8 mouse cellular contexts compared by ENCODE assay signal in the genomic region with DNA sequence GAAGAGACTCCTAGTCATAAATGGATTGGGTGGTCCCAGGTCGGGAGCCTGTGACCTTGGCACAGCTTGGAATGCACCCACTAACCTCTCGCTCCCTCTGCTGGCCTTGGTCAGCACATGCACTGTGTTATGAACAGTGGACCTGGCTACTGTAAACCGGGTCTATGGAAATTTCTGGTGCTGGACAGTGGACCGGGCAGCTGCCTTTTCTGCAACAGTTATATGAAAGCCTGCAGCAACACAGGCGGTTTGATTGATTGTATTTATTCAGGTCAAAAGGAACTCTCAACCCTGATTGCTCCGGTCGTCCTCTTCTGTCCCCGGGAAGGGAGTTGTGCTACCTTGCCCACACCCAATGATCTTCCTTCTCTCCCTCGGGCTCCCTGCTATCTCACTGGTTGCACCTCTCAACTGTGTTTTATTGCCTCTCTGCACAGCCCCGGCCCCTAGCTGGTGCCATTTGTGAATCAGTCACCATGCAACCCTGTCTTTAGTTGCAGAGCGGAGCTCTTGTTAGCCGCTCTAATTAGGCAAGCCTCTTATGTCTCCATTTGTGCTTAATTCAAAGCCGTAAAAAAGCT.
DNase-seq lines count a peak whose midpoint lies in the region; ATAC-seq and TF ChIP-seq lines count a peak whose summit lies in the region.

No protein-coding gene starts in this region.

- ATAC-seq in forebrain, embryonic 14.5 days = peak; percentile 86
- ATAC-seq in limb, embryonic 12.5 days (ENCODE audit: insufficient number of reproducible peaks, insufficient read depth, low FRiP score, low TSS enrichment, low read depth) = peak; percentile 68; the same call in 1 of the 2 replicates
- ATAC-seq in midbrain, postnatal 0 days (ENCODE audit: low FRiP score) = peak; percentile 62; the same call in 1 of the 2 replicates

- H3K4me3 ChIP-seq in forebrain, embryonic 14.5 days (ENCODE audit: low read depth, low read length) = peak overlapping the region; percentile 4; the same call in 1 of the 2 replicates
- H3K4me3 ChIP-seq in limb, embryonic 12.5 days (replicated peaks) = peak overlapping the region; percentile 11
- peak overlapping the region; percentile 22 for H3K4me3 ChIP-seq in midbrain, postnatal 0 days (ENCODE audit: low read depth, low read length)

- H3K27me3 ChIP-seq in forebrain, embryonic 14.5 days (replicated peaks; ENCODE audit: control insufficient read depth, insufficient read depth, low read length) = no peaks in the 10 kb centered on the region
- peaks cover 11% of the 10 kb centered on the region for H3K27me3 ChIP-seq in limb, embryonic 12.5 days
- H3K27me3 ChIP-seq in midbrain, postnatal 0 days (ENCODE audit: insufficient read depth, low read length) = no peaks in the 10 kb centered on the region

- no peaks in the 10 kb centered on the region for H3K36me3 ChIP-seq in forebrain, embryonic 14.5 days (ENCODE audit: control insufficient read depth, insufficient read depth, low read length)
- H3K36me3 ChIP-seq in limb, embryonic 12.5 days = no peaks in the 10 kb centered on the region
- no peaks in the 10 kb centered on the region for H3K36me3 ChIP-seq in midbrain, postnatal 0 days (ENCODE audit: insufficient read depth, low read length)

- no peaks in the 10 kb centered on the region for H3K9me3 ChIP-seq in forebrain, embryonic 14.5 days (replicated peaks; ENCODE audit: control insufficient read depth, low read length)
- no peaks in the 10 kb centered on the region for H3K9me3 ChIP-seq in limb, embryonic 12.5 days
- H3K9me3 ChIP-seq in midbrain, postnatal 0 days (ENCODE audit: low read length) = no peaks in the 10 kb centered on the region

- TF ChIP-seq CTCF in midbrain, postnatal 0 days (IDR thresholded peaks at IDR 0.05) = peak; percentile 79

- peak overlapping the region; percentile 38; the same call in 1 of the 2 replicates for H3K9ac ChIP-seq in forebrain, embryonic 14.5 days (ENCODE audit: low read length)
- H3K9ac ChIP-seq in limb, embryonic 12.5 days (replicated peaks) = no peak overlapping the region
- no peak overlapping the region; the same call in 1 of the 2 replicates for H3K9ac ChIP-seq in midbrain, postnatal 0 days (replicated peaks; ENCODE audit: low read length, poor library complexity, severe bottlenecking)

- H3K27ac ChIP-seq in forebrain, embryonic 14.5 days (ENCODE audit: low read depth, low read length) = peak overlapping the region; percentile 63
- no peak overlapping the region for H3K27ac ChIP-seq in limb, embryonic 12.5 days
- H3K27ac ChIP-seq in midbrain, postnatal 0 days (ENCODE audit: low read depth, low read length) = no peak overlapping the region

- 9% methylated on average over 13 of the region's 13 CpGs for WGBS in forebrain, embryonic 14.5 days
- WGBS in limb, embryonic 12.5 days = 4% methylated on average over 13 of the region's 13 CpGs
- WGBS in midbrain, postnatal 0 days = 27% methylated on average over 13 of the region's 13 CpGs

- peak overlapping the region; percentile 44 for H3K4me2 ChIP-seq in forebrain, embryonic 14.5 days (ENCODE audit: low read length)
- H3K4me2 ChIP-seq in limb, embryonic 12.5 days = peak overlapping the region; percentile 55
- peak overlapping the region; percentile 54 for H3K4me2 ChIP-seq in midbrain, postnatal 0 days (ENCODE audit: low read depth, low read length, poor library complexity, severe bottlenecking)

- DNase-seq in right cerebral cortex, postnatal 25 days = peak; percentile 21
- DNase-seq in right cerebral cortex, adult 18-20 months = no peak
- DNase-seq in cerebellum, adult 11 months = peak; percentile 36
- peak; percentile 61 for DNase-seq in forebrain, embryonic 14.5 days (ENCODE audit: low spot score)
- DNase-seq in hindlimb bud, embryonic 11.5 days (ENCODE audit: extremely low spot score, low read depth, low spot score) = peak; percentile 42
- DNase-seq in midbrain, postnatal 0 days (ENCODE audit: low spot score) = peak; percentile 65
- no peak for DNase-seq in thymus, postnatal 0 days (ENCODE audit: low spot score)

- peaks cover 16% of the 10 kb centered on the region for H3K4me1 ChIP-seq in forebrain, embryonic 14.5 days (ENCODE audit: control insufficient read depth, insufficient read depth, low read length)
- peaks cover 19% of the 10 kb centered on the region for H3K4me1 ChIP-seq in limb, embryonic 12.5 days (replicated peaks)
- peaks cover 5% of the 10 kb centered on the region; the same call in 1 of the 2 replicates for H3K4me1 ChIP-seq in midbrain, postnatal 0 days (ENCODE audit: insufficient read depth, low read length)

Comparison
In these comparisons a context has a peak if more than half of its experiments do, and no peak if none do; other contexts are left out.
1. DNase-seq: peak in right cerebral cortex, postnatal 25 days (single experiment), cerebellum, adult 11 months (single experiment), forebrain, embryonic 14.5 days (single experiment), hindlimb bud, embryonic 11.5 days (single experiment) and midbrain, postnatal 0 days (single experiment); none in right cerebral cortex, adult 18-20 months (single experiment) and thymus, postnatal 0 days (single experiment).
2. Peak in every context shown above with its lines, with median percentiles within 50 percentile points of each other: ATAC-seq, H3K4me2 ChIP-seq and H3K4me3 ChIP-seq.